Mouse (Mus musculus) kidney, postnatal 25 days (tissue): ENCODE measurements around the gene 1520401A03Rik.

Source experiments
- DNase-seq, 2 experiments: peaks; one replicate each; pipeline ENCODE4 v3.0.0; 2021; ENCODE audit warnings: mixed read lengths in 2 of 2

1520401A03Rik gene

GRCm38 (mm10) chr17:23699131-23700077 is 23.2 kb downstream of the 1520401A03Rik start:
- peak; percentile 55 to 73 for DNase-seq

GRCm38 (mm10) chr17:23695801-23696200 is 26.8 kb downstream of the 1520401A03Rik start:
- DNase-seq = no peak

- DNase-seq = no peak
Observed at GRCm38 (mm10) chr17:23694491-23694890, 28.1 kb downstream of the 1520401A03Rik start.

- peak in 1 of 2 experiments; percentile 24 for DNase-seq
Observed at GRCm38 (mm10) chr17:23683856-23684672, 38.5 kb downstream of the 1520401A03Rik start, which contains the start of gene Cldn9. Gene Cldn9, minus strand, starts transcription at chr17:23684026.

GRCm38 (mm10) chr17:23683226-23683625 is 39.4 kb downstream of the 1520401A03Rik start:
- DNase-seq = no peak

GRCm38 (mm10) chr17:23682530-23682929 is 40.1 kb downstream of the 1520401A03Rik start:
- no peak for DNase-seq

- peak in 1 of 2 experiments; percentile 63 for DNase-seq
Observed at GRCm38 (mm10) chr17:23682092-23682491, 40.5 kb downstream of the 1520401A03Rik start.

- peak in 1 of 2 experiments; percentile 57 for DNase-seq
Observed at GRCm38 (mm10) chr17:23681086-23681485, 41.5 kb downstream of the 1520401A03Rik start.

- DNase-seq = peak in 1 of 2 experiments; percentile 20
Observed at GRCm38 (mm10) chr17:23680336-23680735, 42.2 kb downstream of the 1520401A03Rik start.

- DNase-seq = peak in 1 of 2 experiments; percentile 46
Observed at GRCm38 (mm10) chr17:23679127-23679835, 43.3 kb downstream of the 1520401A03Rik start, which contains the start of gene Cldn6. Gene Cldn6, plus strand, starts transcription at chr17:23679249.

- peak; percentile 83 to 91 for DNase-seq
Observed at GRCm38 (mm10) chr17:23677236-23677679, 45.3 kb downstream of the 1520401A03Rik start, which contains the start of gene Tnfrsf12a. Gene Tnfrsf12a, minus strand, starts transcription at chr17:23677468.

GRCm38 (mm10) chr17:23676473-23677031 is 46.0 kb downstream of the 1520401A03Rik start:
- DNase-seq = peak; percentile 33 to 71

- DNase-seq = peak; percentile 59 to 74
Observed at GRCm38 (mm10) chr17:23675564-23676281, 46.9 kb downstream of the 1520401A03Rik start.

- peak; percentile 38 to 64 for DNase-seq
Observed at GRCm38 (mm10) chr17:23675127-23675526, 47.5 kb downstream of the 1520401A03Rik start.

GRCm38 (mm10) chr17:23674271-23674952 is 48.2 kb downstream of the 1520401A03Rik start:
- peak in 1 of 2 experiments; percentile 59 for DNase-seq

- peak; percentile 94 to 97 for DNase-seq
Observed at GRCm38 (mm10) chr17:23673424-23674073, 49.0 kb downstream of the 1520401A03Rik start, which contains the start of the genes Hcfc1r1 and Thoc6. Gene Hcfc1r1, plus strand, starts transcription at chr17:23673596. Gene Thoc6, minus strand, starts transcription at chr17:23673882.

- DNase-seq = peak in 1 of 2 experiments; percentile 14
Observed at GRCm38 (mm10) chr17:23672761-23673160, 49.8 kb downstream of the 1520401A03Rik start.

- peak in 1 of 2 experiments; percentile 14 for DNase-seq
Observed at GRCm38 (mm10) chr17:23671519-23671918, 51.1 kb downstream of the 1520401A03Rik start.

GRCm38 (mm10) chr17:23670516-23671074 is 52.0 kb downstream of the 1520401A03Rik start:
- no peak for DNase-seq
